Mouse (Mus musculus) spleen, postnatal 4 days (tissue): ENCODE results near the gene Zzef1.
A peak's percentile ranks its signal among the peaks of the same experiment; 100 is the strongest.

Experiments
- DNase-seq, 2 experiments: peaks; one replicate each; pipeline ENCODE4 v3.0.0; 2022; ENCODE audit warnings: low spot score in 2 of 2

The Zzef1 gene

GRCm38 (mm10) chr11:72955339-72955974, 159.4 kb downstream of the Zzef1 start:
- no peak for DNase-seq

GRCm38 (mm10) chr11:72957318-72957717, 161.3 kb downstream of the Zzef1 start:
- DNase-seq = no peak

GRCm38 (mm10) chr11:72959924-72960679, 164.1 kb downstream of the Zzef1 start:
- DNase-seq = no peak

- DNase-seq = no peak
Observed at GRCm38 (mm10) chr11:72960723-72961071, 164.7 kb downstream of the Zzef1 start.

GRCm38 (mm10) chr11:72961072-72961980, 165.3 kb downstream of the Zzef1 start, which contains the start of gene Atp2a3:
TSS of gene Atp2a3 (plus strand) at chr11:72961169.
- DNase-seq = peak; percentile 78 to 86

GRCm38 (mm10) chr11:72962378-72962777, 166.4 kb downstream of the Zzef1 start:
- DNase-seq = no peak

- no peak for DNase-seq
Observed at GRCm38 (mm10) chr11:72963058-72963788, 167.2 kb downstream of the Zzef1 start.

GRCm38 (mm10) chr11:72963789-72964294, 167.8 kb downstream of the Zzef1 start:
- DNase-seq = peak in 1 of 2 experiments; percentile 54

GRCm38 (mm10) chr11:72974995-72975503, 179.0 kb downstream of the Zzef1 start:
- DNase-seq = no peak
